Mouse (Mus musculus): ENCODE data around the gene Tarbp2.

Gene Tarbp2

GRCm38 (mm10) chr15:102505073-102505769 is 12.8 kb upstream of the Tarbp2 start:
- DNase-seq (ENCODE audit: extremely low read depth, insufficient read length, low spot score) = no peak

GRCm38 (mm10) chr15:102505770-102506463 is 12.1 kb upstream of the Tarbp2 start:
- no peak for DNase-seq (ENCODE audit: extremely low read depth, insufficient read length, low spot score)

DNA sequence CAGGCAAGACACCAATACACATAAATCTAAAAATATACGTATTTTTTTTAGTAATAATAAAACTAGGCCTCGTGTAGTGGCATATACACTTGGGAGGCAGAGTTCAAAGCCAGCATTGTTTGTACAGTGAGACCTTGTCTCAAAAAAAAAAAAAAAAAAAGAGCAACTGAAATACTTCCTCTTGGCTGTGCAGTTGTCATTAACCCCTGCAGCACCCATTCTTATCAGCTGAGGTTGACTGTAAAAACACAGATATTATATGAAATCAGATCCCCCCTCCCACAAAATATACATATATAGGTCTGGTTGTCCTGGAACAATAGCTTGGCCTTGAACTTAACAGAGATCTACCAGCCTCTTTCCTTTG is 11.5 kb upstream of the Tarbp2 start:
- no peak for DNase-seq (ENCODE audit: extremely low read depth, insufficient read length, low spot score)

DNA sequence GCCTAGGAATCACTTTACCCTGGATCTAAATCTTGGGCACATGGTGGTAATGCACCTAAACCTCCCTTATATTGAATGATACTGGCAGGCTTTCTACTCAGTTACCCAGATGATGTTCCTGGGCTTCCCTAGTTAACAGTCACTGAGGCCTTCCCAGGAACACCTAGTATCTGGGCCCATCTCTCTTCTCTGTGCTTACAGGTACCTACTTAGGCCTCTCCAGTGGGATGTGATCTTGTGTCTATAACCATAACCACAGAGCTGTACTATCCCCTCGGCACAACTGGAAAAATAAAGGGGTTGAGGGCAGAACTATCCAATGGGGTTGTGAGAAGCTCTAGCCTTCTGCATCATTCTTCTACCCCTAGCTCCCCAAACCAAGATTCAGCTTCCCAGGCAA is 11.1 kb upstream of the Tarbp2 start:
- no peak for DNase-seq (ENCODE audit: extremely low read depth, insufficient read length, low spot score)

- DNase-seq (ENCODE audit: extremely low read depth, insufficient read length, low spot score) = no peak
These were observed 10.4 kb upstream of the Tarbp2 start for GRCm38 (mm10) chr15:102507561-102507960.

- DNase-seq (ENCODE audit: extremely low read depth, insufficient read length, low spot score) = no peak
These were observed 9.7 kb upstream of the Tarbp2 start for GRCm38 (mm10) chr15:102508336-102508735.

DNA sequence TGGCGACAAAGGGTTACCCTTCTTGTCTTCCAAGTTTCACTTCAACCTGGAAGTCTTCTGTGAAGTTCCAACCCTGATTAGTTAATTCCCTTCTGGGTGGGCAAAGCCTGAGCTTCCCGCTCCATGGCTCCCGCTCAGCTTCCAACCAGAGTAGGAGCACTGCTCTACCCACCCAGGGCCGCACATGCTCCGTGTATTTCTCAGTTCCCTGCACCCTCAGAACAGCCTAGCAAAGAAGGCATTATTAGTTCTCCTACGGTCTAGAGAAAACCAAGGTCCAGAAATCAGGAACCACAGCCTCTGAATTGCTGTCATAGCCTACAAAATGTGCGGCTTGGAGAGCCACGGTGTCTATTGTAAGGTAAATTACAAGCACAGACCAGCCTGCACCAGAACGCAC is 7.9 kb upstream of the Tarbp2 start:
- no peak for DNase-seq (ENCODE audit: extremely low read depth, insufficient read length, low spot score)

DNA sequence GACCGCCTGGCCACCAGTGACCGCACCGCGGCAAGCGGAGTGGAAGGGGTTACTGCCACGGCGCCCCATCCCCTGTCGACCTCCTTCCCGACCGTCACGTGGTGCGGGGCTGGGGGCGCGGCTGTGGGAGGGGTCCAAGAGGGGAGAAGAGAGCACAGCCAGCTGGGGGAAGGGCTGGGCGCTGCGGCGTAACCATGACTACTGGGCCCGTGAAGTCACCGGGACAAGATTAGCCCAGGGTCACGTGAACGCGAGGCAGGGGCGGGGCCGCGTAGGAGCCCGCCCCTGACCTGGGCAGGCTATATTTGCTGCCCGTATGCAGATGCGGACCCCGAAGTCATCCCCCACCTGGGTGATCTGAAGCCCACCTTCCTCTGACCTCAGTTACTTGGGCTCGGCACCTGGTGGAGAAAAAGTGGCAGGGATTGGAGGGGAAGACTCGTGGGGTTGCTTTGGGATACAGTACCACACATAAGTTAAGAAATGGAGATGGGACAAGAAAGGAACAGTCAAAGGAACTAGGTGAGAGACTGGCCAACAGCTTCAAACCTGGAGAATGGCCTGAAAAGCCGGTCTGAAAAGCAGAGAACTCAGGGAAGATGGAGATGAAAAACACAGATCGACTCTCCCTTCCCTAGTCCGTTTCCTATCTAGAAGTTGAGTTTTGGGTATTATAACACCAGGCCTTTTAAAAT is 7.3 kb upstream of the Tarbp2 start:
- DNase-seq (ENCODE audit: extremely low read depth, insufficient read length, low spot score) = peak; percentile 62

DNA sequence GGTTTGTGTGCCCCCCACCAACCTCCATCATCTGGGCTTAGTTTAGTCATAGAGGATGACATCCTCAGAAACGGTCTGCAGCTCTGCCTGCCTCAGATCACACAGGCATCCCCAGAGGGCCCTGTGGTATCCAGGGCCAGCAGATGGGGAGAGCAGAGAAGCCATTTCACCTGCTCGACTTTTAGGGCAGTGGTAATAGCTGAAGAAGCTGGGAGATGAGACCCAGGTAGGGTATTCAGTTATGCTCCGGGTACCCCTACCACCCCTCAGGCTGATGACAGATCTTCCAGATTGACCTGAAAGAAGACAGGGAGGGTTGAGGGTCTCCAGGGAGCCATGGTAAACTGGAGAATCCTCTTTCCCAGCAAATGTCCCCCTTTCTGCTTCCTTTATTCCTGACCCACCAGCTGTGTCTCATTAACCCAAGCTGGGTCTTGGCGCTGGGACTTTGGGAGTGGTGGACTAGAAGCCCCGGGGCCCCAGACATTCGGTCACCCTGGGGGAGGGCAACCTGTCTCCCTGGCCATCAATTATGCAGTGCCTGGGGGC is 6.6 kb upstream of the Tarbp2 start:
- no peak for DNase-seq (ENCODE audit: extremely low read depth, insufficient read length, low spot score)

DNA sequence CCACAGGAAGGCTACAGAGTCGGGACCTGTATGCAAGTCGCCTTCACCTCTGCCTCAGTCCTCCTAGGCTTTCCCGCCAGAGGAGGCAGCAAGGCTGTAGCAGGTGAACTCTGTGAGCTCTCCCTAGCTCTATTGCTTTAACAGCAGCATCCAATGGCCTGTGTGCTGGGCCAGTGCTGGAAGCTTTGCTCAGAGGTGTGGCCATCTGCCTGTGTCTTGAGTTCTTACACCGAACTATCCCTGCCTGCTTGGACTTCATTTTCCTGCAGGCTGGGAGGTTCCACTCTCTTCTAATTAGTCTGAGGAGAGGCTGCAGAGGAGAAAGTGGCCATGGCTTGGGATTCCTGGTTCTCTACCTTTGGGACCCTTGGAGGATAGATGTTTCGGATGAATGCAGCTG is 6.0 kb upstream of the Tarbp2 start:
- DNase-seq (ENCODE audit: extremely low read depth, insufficient read length, low spot score) = no peak

DNA sequence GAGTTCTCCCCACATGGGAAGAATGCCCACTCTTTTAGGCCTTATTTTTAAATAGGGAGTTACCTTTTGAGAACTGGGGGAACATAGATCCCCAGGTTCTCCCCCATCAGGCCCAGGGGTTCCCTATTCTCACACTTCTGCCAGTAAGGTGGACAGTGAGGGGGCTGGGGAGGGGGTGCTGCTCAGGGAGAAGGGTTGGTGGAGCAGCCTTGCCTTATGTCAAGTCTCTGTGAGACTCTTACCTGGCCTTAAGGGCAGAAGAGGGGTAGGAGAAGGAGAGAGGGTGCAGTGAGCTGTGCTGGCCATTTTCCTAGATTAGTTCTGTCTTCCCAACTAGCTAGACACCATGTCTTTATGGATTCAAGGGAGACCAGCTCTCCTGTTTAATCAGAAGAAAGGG is 5.5 kb upstream of the Tarbp2 start:
- DNase-seq (ENCODE audit: extremely low read depth, insufficient read length, low spot score) = no peak

GRCm38 (mm10) chr15:102513004-102513403 is 5.0 kb upstream of the Tarbp2 start:
- no peak for DNase-seq (ENCODE audit: extremely low read depth, insufficient read length, low spot score)

- no peak for DNase-seq (ENCODE audit: extremely low read depth, insufficient read length, low spot score)
These were observed 2.7 kb upstream of the Tarbp2 start for GRCm38 (mm10) chr15:102515261-102515660.

GRCm38 (mm10) chr15:102515791-102516190 is 2.2 kb upstream of the Tarbp2 start:
- no peak for DNase-seq (ENCODE audit: extremely low read depth, insufficient read length, low spot score)

DNA sequence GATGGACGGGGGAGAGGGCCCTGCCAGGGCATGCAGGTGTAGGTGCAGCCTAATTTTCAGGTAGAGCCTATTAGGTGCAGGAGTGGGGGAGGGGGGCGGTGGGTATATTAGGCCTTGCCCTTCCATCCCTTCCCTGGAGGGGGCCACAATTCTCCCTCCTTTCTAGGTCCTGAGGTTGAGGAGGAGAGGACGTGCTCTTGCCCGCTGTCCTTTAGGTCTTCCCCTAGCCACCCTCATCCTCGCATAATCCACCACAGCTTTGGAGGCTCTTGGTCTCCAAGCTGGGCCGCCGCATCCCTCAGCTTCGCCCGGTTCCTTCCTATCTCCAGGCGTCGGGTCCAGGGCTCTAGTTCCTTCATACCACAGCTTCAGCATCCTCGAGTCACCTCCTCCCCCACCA is 1.7 kb upstream of the Tarbp2 start:
- DNase-seq (ENCODE audit: extremely low read depth, insufficient read length, low spot score) = no peak

- DNase-seq (ENCODE audit: extremely low read depth, insufficient read length, low spot score) = peak; percentile 85
These were observed 1.1 kb upstream of the Tarbp2 start, which contains the start of gene Map3k12 for GRCm38 (mm10) chr15:102516728-102517404. Map3k12 (minus strand) TSS chr15:102517064.

DNA sequence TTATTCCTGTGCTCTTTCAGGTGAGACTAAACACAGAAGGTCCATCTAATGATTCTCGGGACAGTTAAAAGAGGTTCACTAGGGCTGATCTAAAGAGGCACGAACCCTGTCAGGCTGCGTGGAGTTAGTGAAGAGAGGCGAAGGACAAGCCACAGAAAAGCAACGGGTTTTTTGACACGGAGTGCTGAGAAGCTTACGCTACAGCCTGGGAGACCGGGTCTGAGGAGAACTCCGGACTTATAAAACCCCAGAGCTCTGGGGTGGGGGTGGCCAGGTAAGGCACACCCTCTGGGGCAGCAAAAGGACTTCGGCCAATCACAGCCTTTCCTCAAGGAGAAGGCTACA is 389 bp upstream of the Tarbp2 start:
- no peak for DNase-seq (ENCODE audit: extremely low read depth, insufficient read length, low spot score)

DNA sequence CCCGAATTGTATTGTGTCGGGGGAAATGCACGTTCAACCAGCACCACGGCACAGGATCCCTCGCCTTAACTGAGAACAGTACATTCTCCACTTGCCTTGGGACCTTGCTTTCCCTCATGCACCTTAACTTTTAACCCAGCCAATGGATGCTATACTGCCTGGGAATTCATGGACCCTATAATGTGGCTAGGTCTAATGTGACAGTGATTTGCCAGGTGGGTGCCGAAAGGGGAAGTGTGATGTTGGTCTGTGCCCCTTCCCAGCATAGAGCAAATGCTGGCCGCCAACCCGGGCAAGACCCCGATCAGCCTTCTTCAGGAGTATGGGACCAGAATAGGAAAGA is 838 bp downstream of the Tarbp2 start:
- DNase-seq (ENCODE audit: extremely low read depth, insufficient read length, low spot score) = no peak

GRCm38 (mm10) chr15:102519211-102520141 is 1.5 kb downstream of the Tarbp2 start:
- no peak for DNase-seq (ENCODE audit: extremely low read depth, insufficient read length, low spot score)

DNA sequence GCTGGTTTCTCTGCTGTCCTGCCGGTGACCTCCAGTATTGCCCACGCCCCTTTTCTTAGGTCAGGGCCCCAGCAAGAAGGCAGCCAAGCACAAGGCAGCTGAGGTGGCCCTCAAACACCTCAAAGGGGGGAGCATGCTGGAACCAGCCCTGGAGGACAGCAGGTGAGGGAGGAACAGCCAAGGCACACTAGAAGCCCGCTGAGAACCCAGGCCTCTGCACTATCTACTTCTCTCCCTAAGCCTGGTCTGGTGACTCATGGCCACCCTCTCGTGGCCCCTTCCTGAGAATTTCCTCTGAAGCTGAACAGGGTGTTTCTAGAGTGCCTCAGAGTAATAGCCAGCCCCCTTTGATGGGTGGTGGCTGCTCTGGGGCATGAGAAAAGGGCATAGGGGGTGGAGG is 2.4 kb downstream of the Tarbp2 start:
- no peak for DNase-seq (ENCODE audit: extremely low read depth, insufficient read length, low spot score)
